Mouse (Mus musculus) c-Kit-positive CD71-positive TER-119-negative erythroid progenitor cells, embryonic 14.5 days (primary cell): ENCODE data around the gene Prpf40a.

Experiments used
- DNase-seq: peaks from one replicate; pipeline ENCODE4 v3.0.0-alpha.2; 2013; ENCODE audit warnings: low read depth

Gene Prpf40a

DNA sequence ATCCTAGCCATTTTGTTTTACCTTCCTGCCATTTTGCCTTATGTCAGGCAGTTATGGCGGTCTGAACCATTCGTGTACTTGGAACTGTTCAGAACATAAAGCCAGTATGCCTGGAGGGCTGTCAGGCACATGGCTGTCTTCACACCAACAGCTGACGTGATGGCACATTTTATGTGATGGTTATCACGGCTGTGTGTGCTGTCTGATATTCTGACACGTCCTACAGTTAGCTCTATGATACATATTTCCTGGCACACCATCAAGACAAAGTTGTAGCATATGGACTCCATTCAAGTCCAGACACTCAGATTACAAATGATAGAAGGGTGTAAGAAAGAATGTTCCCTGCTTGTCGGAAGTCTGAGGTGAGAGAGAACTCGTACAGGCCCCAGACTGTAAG, 85.0 kb downstream of the Prpf40a start:
- DNase-seq = no peak

DNA sequence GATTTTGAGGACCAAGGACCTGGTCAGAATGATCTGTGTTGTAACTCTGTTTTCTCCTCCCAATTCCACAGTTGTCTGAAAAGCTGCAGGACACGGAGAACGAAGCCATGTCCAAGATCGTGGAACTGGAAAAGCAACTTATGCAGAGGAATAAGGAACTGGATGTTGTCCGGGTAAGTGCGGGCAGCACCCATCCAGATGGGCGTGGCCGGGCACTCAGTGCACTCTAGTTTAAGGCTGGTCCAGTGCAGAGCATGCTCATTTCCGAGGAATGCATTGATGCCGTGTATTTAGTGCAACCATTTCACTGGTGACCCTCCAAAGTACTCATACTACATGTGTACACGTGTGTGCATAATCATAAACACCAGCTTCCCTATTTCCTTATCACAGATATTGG, 85.7 kb downstream of the Prpf40a start:
- no peak for DNase-seq

DNA sequence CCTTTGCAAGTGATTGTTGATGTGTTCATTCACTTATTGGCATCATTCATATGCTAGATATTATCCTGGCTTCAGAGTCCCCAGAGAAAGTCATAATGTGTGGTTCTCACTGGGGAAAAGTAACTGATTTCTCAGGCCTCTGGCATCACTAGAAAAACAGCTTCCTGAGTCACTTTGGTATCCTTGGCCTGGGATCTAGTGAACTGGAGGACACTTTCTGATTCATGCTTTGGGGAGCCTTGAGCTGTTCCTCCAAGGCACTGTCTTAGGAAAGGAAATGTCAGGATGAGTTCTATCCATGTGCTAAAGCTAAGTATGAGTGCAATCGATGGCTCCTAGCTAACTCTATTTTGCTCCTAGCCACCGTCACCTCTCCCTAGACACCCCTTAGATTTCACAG, 88.2 kb downstream of the Prpf40a start:
- DNase-seq = no peak

DNA sequence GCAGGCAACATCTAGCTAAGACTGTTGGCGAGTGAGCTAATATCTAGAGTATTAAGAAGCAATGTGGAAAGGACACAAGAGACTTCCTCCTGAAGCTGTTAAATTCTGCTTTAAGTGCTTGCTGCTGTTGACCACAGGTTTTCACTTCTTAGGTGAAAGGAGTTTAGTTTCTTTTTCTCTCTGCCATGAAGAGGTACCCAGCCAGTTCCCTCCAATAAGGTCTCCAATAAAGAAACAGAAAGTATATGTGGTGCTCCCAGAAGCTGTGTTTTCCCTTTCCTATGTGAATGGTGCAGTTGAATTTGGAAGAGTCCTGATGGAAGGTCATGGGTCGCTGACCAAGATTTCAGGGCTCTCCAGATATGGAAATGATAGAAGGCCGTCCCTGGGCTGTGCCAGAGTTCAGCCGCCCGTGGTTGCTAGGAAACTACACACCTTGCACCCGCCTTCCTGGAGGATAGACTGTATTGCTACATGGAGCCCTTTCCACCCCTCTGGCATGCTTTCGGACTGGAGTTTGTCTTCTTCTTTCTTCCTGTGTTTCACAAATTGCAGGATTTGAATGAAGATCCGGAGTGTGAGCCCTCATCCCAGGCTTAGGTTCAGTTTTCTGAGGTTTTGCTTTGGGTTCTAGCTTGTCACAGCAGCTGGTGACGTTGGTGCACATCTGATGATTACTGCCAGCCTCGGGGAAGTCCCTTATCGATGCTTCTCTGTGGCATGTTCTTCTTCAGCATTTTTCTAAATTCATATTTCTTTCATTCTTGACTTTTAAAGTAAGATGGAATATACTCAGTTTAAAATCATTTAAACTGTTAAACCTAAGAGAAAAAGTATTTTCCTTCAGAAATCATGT, 89.0 kb downstream of the Prpf40a start:
- DNase-seq = no peak

DNA sequence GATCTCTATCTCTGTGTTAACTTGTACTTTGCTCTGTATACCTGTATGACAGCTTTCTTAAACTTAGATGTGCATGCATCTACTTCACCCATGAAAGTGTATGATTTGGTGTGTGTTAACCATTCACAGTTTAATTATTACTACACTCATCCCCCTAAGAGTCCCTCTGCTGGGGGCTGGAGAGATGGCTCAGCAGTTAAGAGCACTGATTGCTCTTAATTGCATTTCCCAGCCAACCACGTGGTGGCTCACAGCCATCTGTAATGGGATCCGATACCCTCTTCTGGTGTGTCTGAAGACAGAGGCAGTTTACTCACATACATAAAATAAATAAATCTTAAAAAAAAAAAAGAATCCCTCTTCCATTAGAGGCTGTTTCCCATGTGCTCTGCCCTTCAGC, 91.0 kb downstream of the Prpf40a start:
- DNase-seq = no peak

DNA sequence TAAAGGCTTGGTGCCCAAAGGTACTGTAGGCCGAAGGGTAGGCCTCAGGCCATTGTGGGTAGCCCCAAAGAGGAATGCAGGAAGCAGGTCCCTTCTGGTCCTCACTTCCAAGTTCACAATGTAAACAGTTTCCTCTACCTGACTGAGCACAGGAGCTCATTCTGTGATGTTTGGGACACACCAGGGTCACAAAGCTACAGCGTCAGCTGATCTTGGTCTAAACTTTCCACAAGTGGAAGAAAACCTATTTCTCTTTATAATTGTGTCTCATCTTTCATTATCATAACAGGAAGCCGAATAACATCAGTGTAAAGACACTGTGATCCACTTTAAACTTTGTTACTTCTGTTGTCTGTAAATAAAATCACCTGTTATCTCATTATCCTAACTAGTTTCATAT, 95.6 kb downstream of the Prpf40a start:
- DNase-seq = no peak

DNA sequence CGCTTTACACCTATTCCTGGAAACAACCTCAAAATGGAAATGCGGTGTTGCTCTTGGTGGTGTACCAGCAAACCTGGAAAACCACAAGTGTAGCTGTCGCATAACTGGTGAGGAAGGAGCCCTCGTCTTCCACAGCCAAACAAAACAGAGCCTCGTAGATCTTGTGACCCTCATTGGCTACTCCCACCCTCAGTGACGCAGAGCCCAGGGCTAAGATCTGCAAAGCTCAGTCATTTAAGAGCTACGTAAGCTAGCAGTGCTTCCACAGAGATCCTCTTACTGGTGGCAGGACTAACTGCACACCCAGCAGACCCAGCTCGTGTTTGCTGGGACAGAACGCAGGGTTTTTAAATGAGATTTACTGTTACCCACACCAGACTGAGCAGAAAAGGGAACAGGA, 96.1 kb downstream of the Prpf40a start:
- DNase-seq = no peak

DNA sequence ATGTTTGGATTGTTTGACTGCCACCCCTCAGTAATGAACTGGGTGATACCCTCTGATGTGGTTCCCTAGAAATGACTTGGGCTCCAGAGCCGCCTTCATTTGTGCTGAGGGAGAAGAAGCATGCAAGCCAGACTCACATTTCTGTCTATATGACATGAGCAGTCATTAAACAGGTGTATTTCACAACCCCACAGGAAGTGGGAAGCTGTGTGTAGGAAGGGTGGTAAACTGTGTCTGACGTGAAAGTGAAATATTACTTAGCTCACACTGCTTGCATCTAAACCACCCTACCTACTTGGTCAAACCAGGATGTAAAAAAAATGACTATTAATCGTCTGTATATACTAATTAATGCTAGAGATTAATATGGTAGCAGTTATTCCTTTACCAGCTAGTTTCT, 102.3 kb downstream of the Prpf40a start:
- no peak for DNase-seq

DNA sequence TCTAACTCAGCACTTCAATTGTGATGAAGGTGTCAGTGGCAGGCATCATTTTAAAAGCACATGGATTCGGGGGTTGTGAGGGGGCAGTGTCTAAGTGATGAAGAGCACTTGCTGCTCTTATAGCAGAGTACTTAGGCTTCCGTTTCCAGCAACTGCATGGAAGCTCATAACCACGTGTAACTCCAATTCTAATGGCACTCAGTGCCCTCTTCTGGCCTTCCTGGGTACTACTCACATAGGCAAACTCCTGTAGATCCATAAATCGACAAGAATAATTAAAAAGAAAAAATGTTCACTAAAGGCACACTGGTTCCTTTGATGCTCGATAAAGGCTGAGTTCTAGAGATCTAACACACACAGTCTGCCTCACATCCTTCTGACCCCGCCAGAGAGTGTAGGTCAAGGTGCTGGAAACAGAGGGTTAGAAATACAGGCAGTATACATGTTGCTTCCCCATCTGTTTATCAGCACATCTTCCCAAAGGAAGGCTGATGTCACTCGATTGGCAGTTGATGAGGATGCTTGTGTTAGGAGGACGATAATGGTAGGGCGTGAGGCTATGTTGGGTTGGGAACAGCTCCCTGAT, 105.4 kb downstream of the Prpf40a start:
- DNase-seq = peak; percentile 10
